Mouse (Mus musculus): ENCODE results near the gene Slc35g2. TPM values are rescaled to one million over a fixed set of nuclear protein-coding genes. Genes with fewer than 3 reads are reported as not detected.

The Slc35g2 gene
- 10 to 100 TPM; 24.9 to 25.1 TPM for total RNA-seq (2021)
- long read RNA-seq, experiment 1, transcript Slc35g2-201 (2 exons, 1,590 nt), result major isoform, 20 of 22 reads
- long read RNA-seq, experiment 1, partial matches to known transcripts, result 0 of 22 reads
- long read RNA-seq, experiment 1, other reads (novel, unspliced or antisense), result 2 of 22 reads
- long read RNA-seq, experiment 2, transcript Slc35g2-201 (2 exons, 1,590 nt), result major isoform, 23 of 24 reads
- long read RNA-seq, experiment 2, partial matches to known transcripts, result 0 of 24 reads
- long read RNA-seq, experiment 2, other reads (novel, unspliced or antisense), result 1 of 24 reads

DNA sequence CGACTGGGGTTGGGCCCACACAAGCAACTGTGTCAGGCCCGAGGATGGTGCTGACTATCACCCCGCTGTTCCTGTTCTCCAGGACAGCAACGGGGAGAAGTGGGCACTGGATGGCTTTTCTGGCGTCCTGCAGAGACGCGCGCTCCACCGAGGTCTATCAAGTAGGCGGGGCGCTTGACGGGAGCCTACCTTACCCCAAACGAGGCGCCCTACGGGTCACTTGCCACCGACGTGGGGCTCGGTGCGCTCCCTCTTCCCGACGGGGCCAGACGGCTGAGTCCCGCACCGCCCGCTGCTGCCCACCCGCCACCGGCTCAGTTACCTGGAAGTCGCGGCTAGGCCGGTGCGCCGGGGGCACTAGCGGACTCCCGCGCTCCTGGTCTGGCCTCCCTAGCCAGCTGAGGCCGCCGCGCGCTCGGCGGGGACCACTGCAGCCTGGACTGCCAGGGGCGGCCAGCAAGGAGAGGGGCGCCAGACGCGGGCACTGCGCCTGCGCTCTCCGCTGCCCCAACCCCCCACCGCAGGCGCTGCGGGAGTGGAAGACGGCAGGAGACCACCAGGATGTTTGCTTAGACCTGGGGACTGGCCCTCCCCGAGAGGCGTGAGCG lies at the start of gene Slc35g2:
Slc35g2 (minus strand) TSS at position 465 of the 608 bp plus-strand sequence.
- DNase-seq (ENCODE audit: low spot score in 2 of 2), result peak; percentile 15 to 31

DNA sequence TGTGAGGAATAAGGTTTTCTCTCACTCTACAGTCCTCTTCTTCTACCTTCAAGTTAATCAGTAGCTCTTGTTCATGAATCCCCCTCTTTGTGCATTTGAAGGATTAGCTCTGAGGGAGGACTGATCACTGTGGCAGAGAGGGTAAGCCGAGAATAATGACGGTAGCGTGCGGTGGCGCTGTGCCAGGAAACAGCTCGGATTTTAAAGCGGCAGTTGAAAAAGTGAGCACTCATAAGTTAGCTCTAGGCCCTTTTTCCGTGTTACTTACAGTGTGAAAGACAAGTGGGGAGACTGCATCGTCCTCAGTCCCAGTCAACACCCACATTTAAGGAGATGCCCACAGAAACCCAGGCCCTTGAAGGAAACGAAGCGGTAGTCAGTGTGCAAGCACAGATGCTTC lies 46.1 kb upstream of the Slc35g2 start:
- peak; percentile 11 to 13 for DNase-seq (ENCODE audit: low spot score in 2 of 2)

DNA sequence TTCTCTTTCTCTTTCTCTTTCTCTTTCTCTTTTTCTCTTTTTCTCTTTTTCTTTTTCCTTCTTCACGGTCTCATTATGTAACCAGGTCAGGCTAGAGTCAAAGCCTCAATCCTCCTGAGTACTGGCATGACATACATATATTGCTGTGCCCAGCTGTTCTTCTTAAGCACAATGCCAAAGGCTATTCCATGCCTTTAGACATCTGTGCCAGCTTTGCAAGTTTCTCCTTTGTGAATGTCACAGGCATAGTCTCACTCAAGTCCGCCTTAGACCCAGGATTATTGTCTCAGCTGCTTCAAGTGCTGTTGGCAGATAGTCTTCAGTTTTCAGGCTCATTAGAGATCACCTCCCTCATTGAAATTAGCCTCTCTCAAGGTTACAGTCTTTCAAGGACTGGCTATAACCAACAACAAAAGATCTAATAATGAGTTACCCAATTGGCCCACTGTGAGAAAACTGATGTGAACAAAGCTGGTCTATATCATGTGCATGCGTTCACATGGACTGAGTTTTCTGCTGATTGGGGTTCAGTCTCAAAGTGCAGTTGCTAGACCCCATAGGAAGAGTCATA lies 42.7 kb upstream of the Slc35g2 start:
- no peak for DNase-seq (ENCODE audit: low spot score in 2 of 2)

DNA sequence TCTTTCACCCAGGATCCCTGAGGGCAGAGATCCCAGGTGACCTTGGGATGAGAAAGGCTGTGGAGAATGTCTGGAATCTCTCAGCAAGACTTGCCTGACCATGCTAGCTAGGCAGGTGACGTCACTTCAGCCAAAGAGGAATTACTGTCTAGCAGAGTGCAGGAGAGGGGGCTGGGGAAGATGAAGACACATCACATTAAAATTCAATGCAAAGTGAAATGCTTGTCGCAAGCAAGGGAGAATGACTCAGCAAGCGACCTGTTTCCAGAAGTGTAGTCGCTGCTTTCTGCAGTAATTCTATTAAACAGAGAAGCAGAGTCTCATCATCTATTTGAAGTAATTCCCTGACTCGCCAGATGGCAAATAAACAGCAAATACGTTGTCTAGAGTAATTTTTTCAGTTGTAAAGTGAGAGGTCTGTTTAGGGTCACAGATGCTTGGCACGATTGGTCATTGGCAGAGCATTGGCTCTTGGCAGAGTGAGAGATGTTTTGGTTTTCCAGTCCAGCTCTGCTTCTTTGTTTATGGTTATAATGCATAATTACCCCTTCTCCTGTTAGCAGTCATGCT lies 35.2 kb upstream of the Slc35g2 start:
- peak; percentile 39 to 63 for DNase-seq (ENCODE audit: low spot score in 2 of 2)

DNA sequence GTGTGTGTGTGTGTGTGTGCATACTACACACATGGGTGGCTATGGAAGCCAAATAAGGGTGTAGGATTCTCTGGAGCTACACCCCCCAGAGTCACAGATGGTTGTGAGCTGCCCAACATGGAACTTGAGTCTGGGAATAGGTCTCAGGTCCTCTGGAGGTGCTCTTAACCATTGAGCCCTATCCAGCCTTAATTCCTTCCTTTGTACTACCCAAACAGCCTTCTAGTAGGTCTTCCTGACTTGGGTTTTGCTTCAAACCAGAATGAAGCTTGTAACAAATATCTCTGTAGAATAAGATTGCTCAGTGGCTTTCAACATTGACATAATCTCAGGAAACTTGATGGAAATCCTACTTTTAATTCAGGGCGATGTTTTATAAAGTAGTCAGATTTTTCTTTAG lies 34.6 kb upstream of the Slc35g2 start:
- no peak for DNase-seq (ENCODE audit: low spot score in 2 of 2)

DNA sequence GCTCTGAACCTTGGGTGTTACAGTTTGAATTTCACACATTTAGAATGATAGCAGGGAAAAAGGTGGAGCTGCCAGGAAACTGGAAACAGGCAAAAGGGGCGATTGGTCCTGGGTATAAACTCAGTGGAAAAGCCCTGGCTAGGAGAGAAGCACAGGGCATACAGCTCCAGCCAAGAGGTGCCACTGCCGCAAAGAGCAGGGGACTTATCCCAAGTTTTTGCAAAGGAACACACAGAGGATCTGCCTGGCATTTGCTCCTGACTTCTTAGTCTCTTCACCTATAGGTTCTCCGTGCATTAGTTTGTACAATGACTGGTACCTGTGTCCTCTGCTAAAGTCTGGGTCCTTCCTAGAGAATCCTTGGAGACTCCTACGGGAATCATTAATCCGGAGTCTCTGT lies 32.3 kb upstream of the Slc35g2 start:
- no peak for DNase-seq (ENCODE audit: low spot score in 2 of 2)

DNA sequence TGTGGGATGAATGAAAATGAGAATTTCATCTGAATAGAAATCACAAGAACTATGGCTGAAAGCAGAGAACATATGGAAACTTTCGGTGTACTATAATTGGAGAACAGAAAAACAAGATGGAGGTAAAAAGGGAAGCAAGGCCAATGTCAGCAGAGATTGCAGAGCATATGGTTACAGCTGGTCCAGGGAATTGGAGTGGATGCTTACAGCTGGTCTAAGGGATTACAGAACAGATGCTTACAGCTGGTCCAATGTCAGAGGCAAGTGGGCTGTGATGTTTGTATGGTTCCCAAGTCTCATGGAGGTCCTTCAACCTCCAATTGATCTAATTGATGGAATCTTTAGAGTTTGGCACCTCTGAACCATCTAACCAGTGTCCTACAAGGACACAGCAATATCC lies 31.2 kb upstream of the Slc35g2 start:
- no peak for DNase-seq (ENCODE audit: low spot score in 2 of 2)

DNA sequence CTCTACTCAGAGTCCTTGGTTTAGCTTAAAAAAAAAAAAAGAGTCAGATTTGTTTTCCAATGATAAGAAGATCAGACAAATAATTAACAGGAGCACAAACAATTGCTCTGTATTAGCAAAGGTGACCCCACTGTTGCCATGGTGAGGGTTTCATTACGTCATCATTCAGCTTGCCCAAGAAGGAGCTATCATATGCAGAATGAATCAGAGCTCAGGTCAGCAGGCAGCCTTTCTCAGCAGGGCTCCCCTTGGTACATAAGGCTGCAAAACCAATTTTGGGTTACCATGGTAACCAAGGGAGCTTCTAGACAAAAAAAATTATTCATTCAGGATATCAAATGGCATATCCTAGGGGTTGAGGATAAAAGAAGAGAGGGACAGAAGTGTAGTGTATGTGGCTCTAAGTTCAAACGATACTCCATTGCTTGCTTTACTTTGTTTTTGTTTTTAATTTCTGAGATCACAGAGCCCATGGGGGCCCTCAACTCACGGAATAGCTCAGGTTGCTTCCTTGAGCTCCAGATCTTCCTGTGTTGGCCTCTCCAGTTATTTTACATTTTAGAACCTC lies 29.0 kb upstream of the Slc35g2 start:
- DNase-seq (ENCODE audit: low spot score in 2 of 2), result no peak

DNA sequence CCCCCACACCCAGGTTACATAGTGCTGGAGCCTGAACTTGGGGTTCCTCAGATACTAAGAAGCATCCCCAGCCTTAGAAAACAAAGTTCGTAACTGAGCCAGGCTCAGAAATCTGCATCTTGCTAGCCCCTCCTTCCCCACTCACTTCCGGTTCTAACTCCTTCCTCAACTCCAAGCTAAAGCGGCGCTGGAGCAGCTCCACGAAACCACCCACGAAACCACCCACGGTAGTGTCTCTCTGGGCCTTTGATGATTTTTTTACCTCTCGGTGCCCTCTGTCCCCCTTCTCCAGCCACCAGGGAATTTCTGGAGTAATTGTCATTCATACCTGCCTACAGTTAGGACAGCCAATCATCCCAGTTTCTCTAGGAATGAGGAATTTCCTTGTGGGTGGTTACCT lies 26.7 kb upstream of the Slc35g2 start, which contains the start of gene Stag1:
Stag1 (plus strand) TSS at position 253 of the 400 bp plus-strand sequence.
- no peak for DNase-seq (ENCODE audit: low spot score in 2 of 2)

DNA sequence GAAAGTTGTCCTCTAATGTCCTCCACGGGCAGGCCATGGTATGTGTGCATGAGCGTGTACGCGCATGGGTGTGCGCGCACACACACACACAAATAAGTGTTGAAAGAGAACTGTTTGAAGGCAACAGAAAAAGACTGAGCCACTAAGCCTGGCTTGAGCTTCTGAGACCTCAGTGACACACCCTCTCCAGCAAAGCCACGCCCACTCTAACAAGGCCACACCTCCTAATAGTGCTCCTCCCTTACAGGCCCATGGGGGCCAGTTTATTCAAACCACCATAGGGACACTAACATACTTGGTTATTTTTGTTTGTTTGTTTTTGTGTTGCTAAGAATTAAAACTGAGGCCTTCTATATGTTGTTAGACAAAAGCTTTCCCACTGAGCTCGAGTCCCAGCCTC lies 25.4 kb upstream of the Slc35g2 start:
- DNase-seq (ENCODE audit: low spot score in 2 of 2), result no peak

DNA sequence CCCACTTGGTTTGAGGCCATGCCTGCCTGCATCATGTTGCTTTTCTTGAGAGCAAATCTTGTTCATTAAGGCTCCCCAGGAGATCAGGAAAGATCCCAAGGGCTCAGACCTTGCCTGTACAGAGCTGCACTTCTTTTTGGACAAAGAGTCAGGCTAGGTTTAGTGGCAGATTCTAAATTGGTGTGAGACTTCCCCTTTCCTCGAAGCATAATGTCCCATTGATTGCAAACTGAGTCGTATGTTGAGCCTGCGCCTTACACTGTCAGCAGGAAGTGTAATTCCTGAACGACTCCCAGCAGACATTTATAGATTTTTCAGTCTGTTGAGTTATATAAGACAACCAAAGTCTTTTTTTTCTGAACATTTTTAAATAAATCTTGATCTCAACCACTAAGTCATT lies 19.6 kb upstream of the Slc35g2 start:
- DNase-seq (ENCODE audit: low spot score in 2 of 2), result no peak

DNA sequence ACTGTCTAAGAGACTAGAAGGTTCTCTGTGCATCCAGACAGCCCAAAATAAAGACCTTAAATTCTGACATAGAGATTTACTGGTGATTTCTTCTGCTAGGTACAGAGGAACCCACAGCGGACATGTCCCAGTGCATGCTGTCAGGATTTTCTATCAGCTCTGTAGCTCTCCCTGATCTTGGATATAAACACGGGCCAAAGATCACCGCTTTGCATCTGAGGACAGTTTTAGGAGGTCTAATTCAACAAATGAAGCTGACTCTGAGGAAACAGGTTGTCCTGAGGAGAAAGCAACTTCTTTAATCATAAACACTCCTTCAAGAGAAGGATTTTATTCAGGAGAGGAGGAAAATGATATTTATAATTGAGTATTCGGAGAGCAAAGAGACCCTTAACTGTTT lies 13.1 kb upstream of the Slc35g2 start:
- DNase-seq (ENCODE audit: low spot score in 2 of 2), result no peak

DNA sequence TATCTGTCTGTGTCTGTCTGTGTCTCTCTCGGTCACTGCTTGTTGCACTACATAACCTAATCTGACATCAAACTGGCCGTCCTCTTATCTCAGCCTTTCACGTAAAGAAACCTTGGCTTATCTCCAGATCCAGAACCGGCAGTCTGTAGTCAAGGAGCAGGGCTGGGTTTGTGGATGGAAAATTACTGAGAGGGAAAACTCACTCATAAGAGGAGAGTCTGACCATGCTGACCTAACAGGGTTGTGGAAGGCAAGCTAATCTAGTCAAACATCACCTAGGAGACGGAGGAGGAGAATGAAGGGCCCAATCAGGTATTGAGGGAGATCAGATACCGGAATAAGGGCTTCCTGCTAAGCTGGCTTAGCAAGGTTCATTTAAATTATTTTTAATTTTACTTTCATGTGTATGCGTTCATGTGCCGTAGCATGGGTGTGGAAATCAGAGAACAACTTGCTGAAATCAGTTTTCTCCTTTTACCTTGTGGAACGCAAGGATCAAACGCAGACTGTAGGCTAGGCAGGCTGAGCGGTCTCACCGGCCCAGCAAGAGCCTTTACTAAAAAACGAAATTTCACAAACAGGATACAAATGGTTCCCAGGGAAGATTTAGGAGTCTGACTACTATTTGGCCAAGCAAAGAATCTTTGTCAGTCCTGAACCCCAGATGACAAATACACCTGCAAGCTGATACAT lies 12.1 kb upstream of the Slc35g2 start:
- no peak for DNase-seq (ENCODE audit: low spot score in 2 of 2)

DNA sequence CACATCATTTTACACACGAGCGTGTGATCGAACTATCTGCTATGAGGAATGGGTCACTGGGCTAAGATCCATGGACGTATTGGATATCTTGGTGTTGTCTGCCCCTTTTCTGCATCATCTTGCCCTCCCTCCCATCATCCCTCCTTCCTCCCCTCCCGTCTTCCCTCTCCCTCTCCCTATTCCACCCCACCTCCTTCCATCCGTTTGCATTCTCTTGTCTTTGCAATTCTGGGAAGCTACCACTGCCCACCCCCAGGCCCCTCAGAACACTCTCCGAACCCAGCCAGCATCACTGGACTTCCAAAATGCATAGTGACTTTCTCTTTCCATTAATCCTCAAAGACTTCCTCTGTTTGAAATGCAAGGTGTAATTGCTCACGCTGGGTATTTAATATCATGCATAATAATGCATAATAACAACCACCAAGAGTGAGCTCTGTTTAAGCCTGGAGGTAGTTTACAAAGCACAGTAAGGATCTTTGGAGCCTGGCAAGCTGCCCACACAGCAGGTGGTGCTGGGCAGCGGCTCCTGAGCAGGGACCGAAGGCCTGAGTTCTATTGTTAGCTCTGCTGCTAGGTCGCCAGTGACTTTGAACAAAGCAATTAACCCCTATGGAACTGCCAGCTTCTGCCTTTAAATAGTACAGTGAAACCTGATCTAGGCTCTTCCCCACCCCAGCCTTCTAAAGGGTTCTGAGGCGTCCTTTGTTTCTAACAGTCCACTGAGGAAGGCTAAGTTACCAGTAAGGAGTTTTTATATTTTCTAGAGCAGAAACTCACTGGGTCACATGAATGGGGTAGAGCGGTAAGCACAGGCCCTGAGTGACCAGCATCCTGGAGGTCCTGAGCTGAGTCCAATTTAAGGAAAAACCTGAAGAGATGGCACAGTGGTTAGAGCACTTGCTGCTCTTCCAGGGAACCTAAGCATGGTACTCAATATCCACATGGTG lies 10.9 kb upstream of the Slc35g2 start:
- no peak for DNase-seq (ENCODE audit: low spot score in 2 of 2)

DNA sequence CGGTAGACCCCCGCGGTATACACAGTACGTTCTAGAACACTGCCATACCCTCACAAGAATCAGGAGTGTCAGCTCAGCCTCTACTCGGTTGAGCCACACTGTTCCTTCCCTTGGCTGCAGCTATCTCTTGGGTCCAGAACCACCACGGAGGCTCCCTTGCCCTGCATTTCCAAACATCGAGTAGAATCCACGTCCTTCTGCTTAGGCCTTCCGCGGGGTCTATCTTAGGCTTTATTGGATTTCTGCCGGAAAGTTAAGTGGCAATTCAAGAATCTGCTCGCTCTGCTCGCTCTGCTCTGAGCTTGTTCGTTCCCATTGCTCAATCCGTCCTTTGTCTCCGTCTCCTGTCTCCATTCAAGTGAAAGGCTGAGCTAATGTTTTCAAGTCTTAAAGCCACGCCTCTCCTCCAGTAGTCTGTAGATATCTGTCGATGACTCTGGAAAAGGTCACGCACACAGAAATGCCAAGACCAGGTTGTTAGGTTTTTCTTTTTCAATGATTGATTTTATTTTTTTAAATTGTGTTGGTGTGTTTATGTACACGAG lies 9.4 kb upstream of the Slc35g2 start:
- no peak for DNase-seq (ENCODE audit: low spot score in 2 of 2)

DNA sequence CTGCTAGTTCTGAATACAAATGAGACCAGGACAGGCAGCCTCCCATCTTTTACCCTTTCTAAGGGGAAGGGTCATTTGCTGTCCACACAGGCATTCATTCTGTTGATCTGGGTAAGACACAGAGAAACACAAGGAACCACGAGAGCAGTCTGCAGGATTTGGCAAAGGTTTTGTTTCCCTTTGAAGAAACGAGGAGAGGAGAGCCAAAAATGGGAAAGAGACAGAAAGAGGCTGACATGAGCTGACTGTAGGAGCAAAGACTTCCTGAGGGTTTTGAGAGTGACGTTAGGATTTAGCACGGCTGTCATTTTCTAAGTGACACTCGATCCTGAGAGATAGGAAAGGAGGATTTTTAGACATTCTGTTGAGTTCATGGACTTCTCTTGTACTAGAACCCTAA lies 3.1 kb upstream of the Slc35g2 start:
- no peak for DNase-seq (ENCODE audit: low spot score in 2 of 2)

DNA sequence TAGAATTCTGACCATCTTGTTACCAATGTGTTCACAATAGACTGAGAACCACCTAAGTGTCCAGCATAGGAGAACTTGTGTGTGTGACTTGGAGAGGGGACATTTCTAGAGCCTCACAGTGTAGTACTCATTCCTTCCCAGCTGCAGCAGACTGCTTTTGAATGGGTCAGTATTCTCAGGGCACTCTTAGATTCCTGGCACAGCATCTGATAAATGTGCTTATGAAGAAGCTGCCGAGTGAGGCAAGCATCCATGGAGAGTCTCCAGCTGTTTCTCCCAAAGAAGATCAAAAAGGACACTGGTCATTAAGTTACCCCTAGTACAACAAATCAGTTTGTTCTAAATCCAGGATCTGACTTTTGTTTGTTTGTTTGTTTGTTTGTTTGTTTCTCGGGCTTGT lies 2.4 kb upstream of the Slc35g2 start:
- DNase-seq (ENCODE audit: low spot score in 2 of 2), result no peak

DNA sequence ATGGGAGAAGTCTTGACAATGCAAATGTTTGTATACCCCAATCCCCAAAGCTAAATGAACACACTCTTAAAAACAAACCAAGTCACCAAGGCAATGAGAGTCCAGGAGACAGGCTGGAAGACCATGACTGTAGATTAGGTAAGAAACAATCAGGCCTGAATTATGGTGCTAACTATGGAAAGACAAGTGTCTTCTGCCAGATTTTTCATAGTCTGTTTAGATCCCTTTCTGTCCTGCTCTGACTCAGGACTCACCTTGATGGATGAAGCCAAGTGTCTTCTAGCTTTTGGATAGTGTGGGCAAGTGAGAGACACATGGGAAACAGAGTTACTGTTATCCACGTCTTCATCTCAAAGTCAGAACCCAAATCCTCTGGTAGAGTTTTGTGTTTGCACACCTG lies 621 bp upstream of the Slc35g2 start:
- DNase-seq (ENCODE audit: low spot score in 2 of 2), result no peak

DNA sequence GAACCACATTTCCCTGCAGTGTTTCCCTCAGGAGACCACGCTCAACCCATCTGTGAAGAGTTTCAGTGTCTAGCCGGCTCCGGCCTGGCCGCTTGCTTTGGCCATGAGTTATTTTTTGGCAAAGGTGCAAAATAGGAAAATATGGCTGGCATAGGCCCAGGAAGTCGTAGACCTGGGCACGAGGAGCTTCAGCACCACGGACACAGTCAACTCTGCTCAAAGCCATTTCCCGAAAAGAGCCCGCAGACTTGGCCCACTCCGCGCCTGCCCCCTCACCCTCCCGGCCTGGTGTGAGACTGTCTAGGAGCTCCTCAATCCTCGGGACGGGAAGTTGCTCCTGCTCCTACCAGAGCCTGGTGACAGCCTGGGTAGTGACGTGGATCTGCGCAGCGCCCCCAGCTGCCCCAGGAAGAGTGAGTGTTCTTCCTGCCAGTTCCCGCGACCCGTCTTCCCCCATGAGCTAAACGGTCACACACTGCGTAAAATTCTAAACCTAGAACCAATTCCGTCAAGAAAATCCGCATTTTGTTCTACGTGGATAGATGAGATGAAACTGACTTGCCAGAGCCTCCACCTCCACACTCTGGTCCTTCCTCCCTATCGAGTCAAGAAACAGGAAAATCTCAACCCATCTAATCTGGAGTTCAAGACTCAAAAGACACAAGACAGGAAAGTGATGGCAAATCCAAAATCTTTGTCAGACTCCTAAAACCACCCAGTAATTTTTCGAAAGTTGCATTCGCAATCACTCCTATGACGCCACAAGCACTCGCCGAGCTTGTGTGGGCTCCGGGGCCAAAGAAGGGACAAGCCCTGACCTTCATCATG lies 878 bp downstream of the Slc35g2 start:
- peak; percentile 45 to 54 for DNase-seq (ENCODE audit: low spot score in 2 of 2)

Data from left cerebral cortex, adult 18-20 months (tissue).